Mouse (Mus musculus): ENCODE measurements around the gene Ube2r2.

- no peak for TF ChIP-seq CTCF (IDR thresholded peaks at IDR 0.05; ENCODE audit: borderline replicate concordance, insufficient read depth, low read length)
- peak; percentile 76 for TF ChIP-seq POLR2A (IDR thresholded peaks at IDR 0.05; ENCODE audit: low read depth, low read length)
Observed at GRCm38 (mm10) chr4:41134935-41135710, 420 bp upstream of the Ube2r2 start.
